Comparison of ENCODE assay signal across 8 mouse cellular contexts in genomic region chr12:76370831-76371571, GRCm38 (mm10). TPM values are rescaled to one million over a fixed set of nuclear protein-coding genes. Genes with fewer than 3 reads are reported as not detected.
A peak's percentile ranks its signal among the peaks of the same experiment; 100 is the strongest.
DNase-seq lines count a peak whose midpoint lies in the region; ATAC-seq and TF ChIP-seq lines count a peak whose summit lies in the region.

No protein-coding gene starts in this region.

- intact Hi-C loops in heart, postnatal 25 days (cut with DNase I), result loop anchor here (2.0 kb wide), 1 partner anchor 32 kb away; no protein-coding TSS in a partner anchor

- H3K4me1 ChIP-seq in E14TG2a.4 (replicated peaks; ENCODE audit: low read depth, low read length), result peaks cover 67% of the 10 kb centered on the region
- peaks cover 47% of the 10 kb centered on the region for H3K4me1 ChIP-seq in forebrain, embryonic 13.5 days
- H3K4me1 ChIP-seq in lung, postnatal 0 days (ENCODE audit: insufficient read depth, low read depth, low read length), result peaks cover 18% of the 10 kb centered on the region; the same call in 1 of the 2 replicates

- no peaks in the 10 kb centered on the region for H3K9me3 ChIP-seq in E14TG2a.4 (ENCODE audit: low read length)
- no peaks in the 10 kb centered on the region for H3K9me3 ChIP-seq in forebrain, embryonic 13.5 days (replicated peaks)
- no peaks in the 10 kb centered on the region for H3K9me3 ChIP-seq in lung, postnatal 0 days (ENCODE audit: low read length)

- TF ChIP-seq EP300 in lung, postnatal 0 days (IDR thresholded peaks at IDR 0.05), result no peak

- H3K36me3 ChIP-seq in E14TG2a.4 (ENCODE audit: insufficient read depth, low read length), result peaks cover 9% of the 10 kb centered on the region
- no peaks in the 10 kb centered on the region for H3K36me3 ChIP-seq in forebrain, embryonic 13.5 days (ENCODE audit: poor library complexity, severe bottlenecking)
- H3K36me3 ChIP-seq in lung, postnatal 0 days (ENCODE audit: insufficient read depth, low read length), result no peaks in the 10 kb centered on the region

- H3K27me3 ChIP-seq in E14TG2a.4 (ENCODE audit: insufficient read depth, low read length), result no peaks in the 10 kb centered on the region
- H3K27me3 ChIP-seq in forebrain, embryonic 13.5 days, result no peaks in the 10 kb centered on the region
- no peaks in the 10 kb centered on the region for H3K27me3 ChIP-seq in lung, postnatal 0 days (replicated peaks; ENCODE audit: insufficient read depth, low read length)

- H3K9ac ChIP-seq in forebrain, embryonic 13.5 days, result peak overlapping the region; percentile 99
- H3K9ac ChIP-seq in lung, postnatal 0 days (replicated peaks; ENCODE audit: low read depth), result peak overlapping the region; percentile 95

- peak; percentile 34 for ATAC-seq in forebrain, embryonic 13.5 days
- ATAC-seq in lung, postnatal 0 days, result peak; percentile 61

- peak overlapping the region; percentile 98 for H3K27ac ChIP-seq in forebrain, embryonic 13.5 days
- peak overlapping the region; percentile 99 for H3K27ac ChIP-seq in layer of hippocampus, adult 2 months
- peak overlapping the region; percentile 100 for H3K27ac ChIP-seq in lung, postnatal 0 days (ENCODE audit: low read length)

- WGBS in forebrain, embryonic 13.5 days, result under 1% methylated on average over 50 of the region's 63 CpGs
- WGBS in lung, postnatal 0 days, result under 1% methylated on average over 45 of the region's 63 CpGs

- peak; percentile 64 for DNase-seq in c-Kit-positive CD71-positive TER-119-negative erythroid progenitor cells, embryonic 14.5 days (ENCODE audit: low read depth)
- peak; percentile 72 for DNase-seq in heart, postnatal 25 days (ENCODE audit: low spot score)
- peak; percentile 53 for DNase-seq in layer of hippocampus, adult 2 months (ENCODE audit: low spot score in 2 of 2)
- DNase-seq in lung, postnatal 0 days (ENCODE audit: low spot score), result peak; percentile 91
- peak; percentile 83 for DNase-seq in ovary, postnatal 36 days (ENCODE audit: low spot score)
- peak; percentile 84 for DNase-seq in thymus, postnatal 14 days

- peak overlapping the region; percentile 84 for H3K4me2 ChIP-seq in forebrain, embryonic 13.5 days
- H3K4me2 ChIP-seq in lung, postnatal 0 days (replicated peaks; ENCODE audit: low read depth, low read length), result peak overlapping the region; percentile 93

- TF ChIP-seq CTCF in E14TG2a.4 (conservative IDR thresholded peaks at IDR 0.05; ENCODE audit: low read length), result no peak
- peak; percentile 41 for TF ChIP-seq CTCF in layer of hippocampus, adult 2 months (conservative IDR thresholded peaks at IDR 0.05)
- TF ChIP-seq CTCF in lung, postnatal 0 days (IDR thresholded peaks at IDR 0.05), result peak; percentile 39

- H3K4me3 ChIP-seq in E14TG2a.4 (replicated peaks; ENCODE audit: low read length), result peak overlapping the region; percentile 92
- H3K4me3 ChIP-seq in forebrain, embryonic 13.5 days, result peak overlapping the region; percentile 88
- H3K4me3 ChIP-seq in layer of hippocampus, adult 2 months, result peak overlapping the region; percentile 90
- H3K4me3 ChIP-seq in lung, postnatal 0 days (ENCODE audit: low read depth, low read length), result peak overlapping the region; percentile 97

RNA-seq across cellular contexts. Expression of gene Zbtb1, which starts 0.9 kb away (rescaled TPM):
- 5.5 and 5.6 TPM in 2 replicates for polyA plus RNA-seq in forebrain, embryonic 13.5 days (2015; fragmentation: Nextera tagmentation; extraction: Ambion mirVana)
- total RNA-seq in heart, postnatal 25 days (2021), result 1 to 10 TPM; 3.5 to 4.2 TPM
- 1 to 10 TPM; 7.2 to 8.3 TPM for total RNA-seq in layer of hippocampus, adult 2 months (2021)
- polyA plus RNA-seq in lung, postnatal 0 days (2015; fragmentation: Nextera tagmentation; extraction: Ambion mirVana), result 5.8 and 6.9 TPM in 2 replicates

RNA-seq across cellular contexts. Expression of gene Zbtb25, which starts 1.6 kb away (rescaled TPM):
- polyA plus RNA-seq in forebrain, embryonic 13.5 days (2015; fragmentation: Nextera tagmentation; extraction: Ambion mirVana), result 18.4 and 18.5 TPM in 2 replicates
- 1 to 10 TPM; 6.7 to 7.8 TPM for total RNA-seq in heart, postnatal 25 days (2021)
- 10 to 100 TPM; 17.6 to 23.6 TPM for total RNA-seq in layer of hippocampus, adult 2 months (2021)
- polyA plus RNA-seq in lung, postnatal 0 days (2015; fragmentation: Nextera tagmentation; extraction: Ambion mirVana), result 7.3 and 7.5 TPM in 2 replicates

RNA-seq across cellular contexts. Expression of gene Hspa2, which starts 33.0 kb away (rescaled TPM):
- polyA plus RNA-seq in forebrain, embryonic 13.5 days (2015; fragmentation: Nextera tagmentation; extraction: Ambion mirVana), result 4.9 and 5.2 TPM in 2 replicates
- total RNA-seq in heart, postnatal 25 days (2021), result 1 to 10 TPM; 6.0 to 7.0 TPM
- total RNA-seq in layer of hippocampus, adult 2 months (2021), result 100 to 1,000 TPM; 114 to 117 TPM
- polyA plus RNA-seq in lung, postnatal 0 days (2015; fragmentation: Nextera tagmentation; extraction: Ambion mirVana), result 25.0 and 30.2 TPM in 2 replicates

RNA-seq across cellular contexts. Expression of gene Akap5, which starts 46.3 kb away (rescaled TPM):
- polyA plus RNA-seq in forebrain, embryonic 13.5 days (2015; fragmentation: Nextera tagmentation; extraction: Ambion mirVana), result 4.5 and 5.3 TPM in 2 replicates
- total RNA-seq in heart, postnatal 25 days (2021), result 1 to 10 TPM; 2.1 to 2.7 TPM
- 10 to 100 TPM; 61.5 to 63.0 TPM for total RNA-seq in layer of hippocampus, adult 2 months (2021)
- 84.2 and 108 TPM in 2 replicates for polyA plus RNA-seq in lung, postnatal 0 days (2015; fragmentation: Nextera tagmentation; extraction: Ambion mirVana)

RNA-seq across cellular contexts. Expression of gene Ppp1r36, which starts 46.3 kb away (rescaled TPM):
- 0.71 and 1.2 TPM in 2 replicates for polyA plus RNA-seq in forebrain, embryonic 13.5 days (2015; fragmentation: Nextera tagmentation; extraction: Ambion mirVana)
- total RNA-seq in heart, postnatal 25 days (2021), result not detected
- 1 to 10 TPM; 1.9 TPM for total RNA-seq in layer of hippocampus, adult 2 months (2021)
- 11.5 and 14.0 TPM in 2 replicates for polyA plus RNA-seq in lung, postnatal 0 days (2015; fragmentation: Nextera tagmentation; extraction: Ambion mirVana)

Comparison
In these comparisons a context has a peak if more than half of its experiments do, and no peak if none do; other contexts are left out.
1. Peak in every context shown above with its lines: DNase-seq, ATAC-seq, H3K4me3 ChIP-seq and H3K27ac ChIP-seq.
2. RNA of gene Hspa2, which starts 33.0 kb away (total RNA-seq): 114 to 117 TPM in layer of hippocampus, adult 2 months; 6.0 to 7.0 TPM in heart, postnatal 25 days; every median in the first group is over 10 times any median in the second.